In genomic region chr2:70930631-70931288, GRCm38 (mm10) we compare ENCODE assay signal across 12 mouse cellular contexts.
DNase-seq lines count a peak whose midpoint lies in the region; ATAC-seq and TF ChIP-seq lines count a peak whose summit lies in the region.
"Had no signal": no experiment of that assay in that cellular context is flagged by ENCODE, and none has a peak within 500 bp of the region (broad histone marks: within the 10 kb centered on the region; RNA-seq: fewer than 3 reads in every experiment).

No protein-coding gene starts in this region.

- H3K9ac ChIP-seq in kidney, postnatal 0 days (ENCODE audit: low read depth, low read length), result no peak overlapping the region
- no peak overlapping the region for H3K9ac ChIP-seq in kidney, embryonic 16.5 days (replicated peaks; ENCODE audit: low read length)
- H3K9ac ChIP-seq in CH12.LX (ENCODE audit: insufficient read depth, low read depth), result no peak overlapping the region
- H3K9ac ChIP-seq: hindbrain, embryonic 15.5 days had no signal

- peak; percentile 70; the same call in 1 of the 2 replicates for TF ChIP-seq EP300 in CH12.LX (IDR thresholded peaks at IDR 0.05; ENCODE audit: low read length)

- 0 out of 2 replicates have a peak, but pooled peaks cover 2% of the 10 kb centered on the region for H3K79me2 ChIP-seq in CH12.LX (replicated peaks; ENCODE audit: control insufficient read depth, extremely low read depth, insufficient read depth, poor library complexity, severe bottlenecking)

- H3K36me3 ChIP-seq in kidney, postnatal 0 days (ENCODE audit: insufficient read depth, low read length), result no peaks in the 10 kb centered on the region
- no peaks in the 10 kb centered on the region for H3K36me3 ChIP-seq in kidney, embryonic 16.5 days (ENCODE audit: insufficient read depth, low read length)
- H3K36me3 ChIP-seq in CH12.LX (replicated peaks in 1 of 2; ENCODE audit: control insufficient read depth in 1 of 2, insufficient read depth in 1 of 2, low read length in 1 of 2), result no peaks in the 10 kb centered on the region
- H3K36me3 ChIP-seq: forebrain, embryonic 10.5 days; hindbrain, embryonic 15.5 days had no signal

- WGBS in kidney, postnatal 0 days, result 78% methylated on average over 11 of the region's 11 CpGs
- WGBS in kidney, embryonic 16.5 days, result 75% methylated on average over 11 of the region's 11 CpGs

- no peaks in the 10 kb centered on the region for H3K27me3 ChIP-seq in kidney, postnatal 0 days (ENCODE audit: insufficient read depth, low read length)
- H3K27me3 ChIP-seq in kidney, embryonic 16.5 days (ENCODE audit: insufficient read depth, low read length), result no peaks in the 10 kb centered on the region
- H3K27me3 ChIP-seq in CH12.LX (replicated peaks), result no peaks in the 10 kb centered on the region
- H3K27me3 ChIP-seq: hindbrain, embryonic 15.5 days had no signal

- H3K9me3 ChIP-seq in kidney, postnatal 0 days (replicated peaks; ENCODE audit: low read length), result no peaks in the 10 kb centered on the region
- H3K9me3 ChIP-seq in kidney, embryonic 16.5 days (ENCODE audit: low read length), result no peaks in the 10 kb centered on the region
- no peaks in the 10 kb centered on the region for H3K9me3 ChIP-seq in CH12.LX (replicated peaks; ENCODE audit: low read length)
- H3K9me3 ChIP-seq: forebrain, embryonic 10.5 days; hindbrain, embryonic 15.5 days had no signal

- peak; percentile 33 for DNase-seq in kidney, postnatal 0 days (ENCODE audit: low spot score)
- DNase-seq in CH12.LX (ENCODE audit: extremely low read depth), result peak; percentile 75
- peak; percentile 73 for DNase-seq in thymus, postnatal 25 days
- no peak for DNase-seq in cerebellum, postnatal 14 days
- no peak for DNase-seq in layer of hippocampus, adult 18-20 months (ENCODE audit: low spot score in 2 of 2)
- DNase-seq: cerebellum, adult 11-12 months had no signal

- H3K4me1 ChIP-seq in kidney, postnatal 0 days (replicated peaks; ENCODE audit: insufficient read depth, low read length), result no peaks in the 10 kb centered on the region
- no peaks in the 10 kb centered on the region for H3K4me1 ChIP-seq in kidney, embryonic 16.5 days (ENCODE audit: insufficient read depth, low read length)
- peaks cover 20 to 44% of the 10 kb centered on the region in 2 experiments for H3K4me1 ChIP-seq in CH12.LX (ENCODE audit: control insufficient read depth in 1 of 2, insufficient read depth in 2 of 2)
- H3K4me1 ChIP-seq: forebrain, embryonic 10.5 days; hindbrain, embryonic 15.5 days had no signal

- H3K4me2 ChIP-seq in kidney, postnatal 0 days (ENCODE audit: low read length), result no peak overlapping the region
- H3K4me2 ChIP-seq in kidney, embryonic 16.5 days (replicated peaks; ENCODE audit: low read depth, low read length), result no peak overlapping the region
- peak overlapping the region; percentile 43 for H3K4me2 ChIP-seq in CH12.LX (ENCODE audit: insufficient read depth, low read depth, poor library complexity, severe bottlenecking)
- H3K4me2 ChIP-seq: heart, embryonic 11.5 days; hindbrain, embryonic 15.5 days had no signal

- ATAC-seq in kidney, postnatal 0 days (replicated peaks; ENCODE audit: low FRiP score, low read depth), result no peak
- ATAC-seq in kidney, embryonic 16.5 days (ENCODE audit: low FRiP score, low TSS enrichment), result no peak
- ATAC-seq in megakaryocyte, adult 5-6 weeks (ENCODE audit: poor library complexity, severe bottlenecking), result 0 out of 2 replicates have a peak, but pooled peaks have one; percentile 33

- in situ Hi-C loops in CH12.LX (cut with MboI; ENCODE audit: low pct_ligation_motif_present, low pct_unique_long_range_greater_than_20kb, low sequenced_read_pairs), result no loop called here

- TF ChIP-seq RAD21 in CH12.LX (IDR thresholded peaks at IDR 0.05; ENCODE audit: low read depth, low read length), result no peak

- no peak overlapping the region for H3K4me3 ChIP-seq in kidney, postnatal 0 days (replicated peaks; ENCODE audit: low read depth, low read length)
- H3K4me3 ChIP-seq in kidney, embryonic 16.5 days (ENCODE audit: low read length), result no peak overlapping the region
- no peak overlapping the region for H3K4me3 ChIP-seq in CH12.LX (replicated peaks in 1 of 3; ENCODE audit: low read depth in 2 of 3, low read length in 2 of 3, poor library complexity in 1 of 3)
- H3K4me3 ChIP-seq: forebrain, embryonic 10.5 days; hindbrain, embryonic 15.5 days had no signal

- no peak for TF ChIP-seq POLR2A in CH12.LX (IDR thresholded peaks at IDR 0.05; ENCODE audit: low read depth, low read length)

- H3K27ac ChIP-seq in kidney, postnatal 0 days, result no peak overlapping the region
- H3K27ac ChIP-seq in kidney, embryonic 16.5 days (ENCODE audit: low read length), result no peak overlapping the region
- H3K27ac ChIP-seq in CH12.LX (ENCODE audit: insufficient read depth, low read depth), result no peak overlapping the region
- H3K27ac ChIP-seq: forebrain, embryonic 10.5 days; hindbrain, embryonic 15.5 days; macrophage had no signal

- dilution Hi-C loops in CH12.LX (cut with MboI; ENCODE audit: extremely low pct_ligation_motif_present, extremely low pct_unique_long_range_greater_than_20kb, low sequenced_read_pairs), result no loop called here

- no peak for TF ChIP-seq CTCF in kidney, postnatal 0 days (IDR thresholded peaks at IDR 0.05; ENCODE audit: low read depth)
- no peak for TF ChIP-seq CTCF in CH12.LX (conservative IDR thresholded peaks at IDR 0.05 in 1 of 2, IDR thresholded peaks at IDR 0.05 in 1 of 2; ENCODE audit: low read depth in 2 of 2, low read length in 2 of 2)

TF ChIP-seq in CH12.LX, 34 proteins besides CTCF, POLR2A, EP300 and RAD21:
- TF ChIP-seq HCFC1 (IDR thresholded peaks at IDR 0.05; ENCODE audit: low read depth, low read length) (no peak), ZMIZ1 (IDR thresholded peaks at IDR 0.05; ENCODE audit: low read depth, low read length) (no peak), ETS1 (conservative IDR thresholded peaks at IDR 0.05; ENCODE audit: low read depth, low read length) (peak; percentile 73), TCF12 (IDR thresholded peaks at IDR 0.05; ENCODE audit: low read depth, low read length) (peak; percentile 83), MYC (IDR thresholded peaks at IDR 0.05; ENCODE audit: low read depth, low read length) (no peak), BHLHE40 (IDR thresholded peaks at IDR 0.05; ENCODE audit: low read depth, low read length) (peak; percentile 67; the same call in 1 of the 2 replicates), USF1 (IDR thresholded peaks at IDR 0.05; ENCODE audit: low read depth, low read length) (no peak), ZC3H11A (IDR thresholded peaks at IDR 0.05; ENCODE audit: low read depth, low read length) (no peak), TBP (conservative IDR thresholded peaks at IDR 0.05; ENCODE audit: low read depth, low read length) (no peak), SIN3A (IDR thresholded peaks at IDR 0.05; ENCODE audit: low read length) (peak; percentile 37; the same call in 1 of the 2 replicates), MAFK (IDR thresholded peaks at IDR 0.05; ENCODE audit: insufficient replicate concordance, low read length) (no peak), NELFE (IDR thresholded peaks at IDR 0.05; ENCODE audit: low read depth, low read length) (no peak), RCOR1 (conservative IDR thresholded peaks at IDR 0.05; ENCODE audit: low read depth, low read length) (no peak), ZKSCAN1 (IDR thresholded peaks at IDR 0.05; ENCODE audit: borderline replicate concordance, low read depth, low read length) (no peak)

Comparison
In these comparisons a context has a peak if more than half of its experiments do, and no peak if none do; other contexts are left out.
1. DNase-seq: peak in kidney, postnatal 0 days (single experiment), CH12.LX (single experiment) and thymus, postnatal 25 days (single experiment); none in cerebellum, postnatal 14 days (0 of 2) and layer of hippocampus, adult 18-20 months (0 of 2).